Mouse (Mus musculus) left cerebral cortex, adult 2 months (tissue): ENCODE results near the gene Pop4. TPM values are rescaled to one million over a fixed set of nuclear protein-coding genes. Genes with fewer than 3 reads are reported as not detected.

Source experiments
- DNase-seq, 2 experiments: peaks; one replicate each; pipeline ENCODE4 v3.0.0; 2021 to 2022; ENCODE audit warnings: low spot score in 2 of 2, mixed read lengths in 1 of 2; ENCODE audit errors: extremely low spot score in 1 of 2
- H3K27ac ChIP-seq: fragments of 200-600 bp; 2 replicates; pipeline ENCODE4 v1.8.1; 2022
- H3K4me3 ChIP-seq: fragments of 200-600 bp; 2 replicates; pipeline ENCODE4 v1.8.1; 2022
- CTCF ChIP-seq: fragments of 200-600 bp; IDR thresholded peaks from 2 replicates; pipeline ENCODE4 v1.8.1; 2022; ENCODE audit warnings: antibody characterized with exemption, mild to moderate bottlenecking, moderate library complexity
- intact Hi-C: fragments of 180-260 bp; cut with DNase I; formaldehyde crosslinking; loops from one replicate; pipeline ENCODE4 v1.15.1; 2025
- total RNA-seq, 2 experiments: library from RNA; stranded (reverse); gene quantifications; 2 replicates each; pipeline ENCODE4 v1.2.3; 2021

Gene Pop4
- total RNA-seq, 2 experiments from 2014 or later: 19.9 to 22.8 TPM

GRCm38 (mm10) chr7:38218631-38219367 is 52.4 kb downstream of the Pop4 start:
- intact Hi-C loops: no loop called here
- no peak for TF ChIP-seq CTCF

GRCm38 (mm10) chr7:38217417-38218171 is 53.6 kb downstream of the Pop4 start:
- intact Hi-C loops: no loop called here
- peak; percentile 45 to 55 for DNase-seq
- no peak for TF ChIP-seq CTCF
- no peak overlapping the region for H3K4me3 ChIP-seq
- peak overlapping the region; percentile 67 for H3K27ac ChIP-seq

More at GRCm38 (mm10) chr7:38218631-38219367, 52.4 kb downstream of the Pop4 start:
- H3K4me3 ChIP-seq: no peak overlapping the region
- H3K27ac ChIP-seq: peak overlapping the region; percentile 47; the same call in 1 of the 2 replicates
- DNase-seq: no peak

GRCm38 (mm10) chr7:38215697-38216096 is 55.5 kb downstream of the Pop4 start:
- no peak overlapping the region for H3K27ac ChIP-seq
- H3K4me3 ChIP-seq: no peak overlapping the region
- intact Hi-C loops: no loop called here
- no peak for TF ChIP-seq CTCF
- DNase-seq: no peak

- intact Hi-C loops: no loop called here
- no peak overlapping the region for H3K27ac ChIP-seq
- no peak overlapping the region for H3K4me3 ChIP-seq
- TF ChIP-seq CTCF: no peak
- no peak for DNase-seq
Observed at GRCm38 (mm10) chr7:38215281-38215680, 55.9 kb downstream of the Pop4 start.

- no peak for DNase-seq
- TF ChIP-seq CTCF: no peak
- H3K27ac ChIP-seq: no peak overlapping the region
- intact Hi-C loops: no loop called here
- no peak overlapping the region for H3K4me3 ChIP-seq
Observed at GRCm38 (mm10) chr7:38214473-38215214, 56.6 kb downstream of the Pop4 start.

- no peak overlapping the region for H3K4me3 ChIP-seq
- intact Hi-C loops: no loop called here
- no peak for TF ChIP-seq CTCF
- no peak overlapping the region for H3K27ac ChIP-seq
- DNase-seq: no peak
Observed at GRCm38 (mm10) chr7:38212651-38213062, 58.6 kb downstream of the Pop4 start.

Other genes with a start within 250 kb of the Pop4 start
- 10 to 100 TPM; 39.2 to 51.4 TPM for gene Uri1, start 247.9 kb downstream of the Pop4 start, total RNA-seq
- 10 to 100 TPM; 20.0 to 21.8 TPM for gene Ccne1, start 163.9 kb downstream of the Pop4 start, total RNA-seq
- gene 1600014C10Rik, start 88.2 kb downstream of the Pop4 start, total RNA-seq: 10 to 100 TPM; 20.7 to 24.0 TPM
- gene Plekhf1, start 43.4 kb downstream of the Pop4 start, total RNA-seq: 1 to 10 TPM; 2.3 to 2.5 TPM